Mouse (Mus musculus) ES-E14 (cell line): Measurements from ENCODE around the gene Prdm4. TPM values are rescaled to one million over a fixed set of nuclear protein-coding genes. Genes with fewer than 3 reads are reported as not detected.

ENCODE experiments used
- DNase-seq: peaks from one replicate; pipeline ENCODE4 v3.0.0-alpha.2; 2013; ENCODE audit warnings: low read depth, low spot score
- H3K27ac ChIP-seq: 2 replicates; pipeline ENCODE4 v1.5.1; 2012; ENCODE audit warnings: low read depth, mild to moderate bottlenecking, low read length, moderate library complexity, mixed read lengths; ENCODE audit not compliant: poor library complexity, insufficient read depth, severe bottlenecking
- H3K36me3 ChIP-seq: 2 replicates; pipeline ENCODE4 v1.6.1; 2012; ENCODE audit warnings: mild to moderate bottlenecking, low read length, moderate library complexity, mixed read lengths; ENCODE audit not compliant: control insufficient read depth, poor library complexity, insufficient read depth, severe bottlenecking
- H3K4me1 ChIP-seq, 2 experiments: fragments of 150-350 bp in 1 of 2; sonication (generic) in 1 of 2; 2 replicates each; pipeline ENCODE4 v1.6.1; 2012; ENCODE audit warnings: low read length in 2 of 2, mild to moderate bottlenecking in 1 of 2, mixed read lengths in 1 of 2; ENCODE audit not compliant: control insufficient read depth in 2 of 2, insufficient read depth in 2 of 2, poor library complexity in 1 of 2
- H3K4me3 ChIP-seq, 2 experiments: fragments of 150-350 bp in 1 of 2; sonication (generic) in 1 of 2; 2 replicates each; pipeline ENCODE4 v1.5.1; 2012; ENCODE audit warnings: low read length in 2 of 2, low read depth in 1 of 2, mild to moderate bottlenecking in 1 of 2, mixed read lengths in 1 of 2; ENCODE audit not compliant: insufficient read depth in 1 of 2, poor library complexity in 1 of 2, severe bottlenecking in 1 of 2
- H3K9ac ChIP-seq: 2 replicates; pipeline ENCODE4 v1.6.1; 2012; ENCODE audit warnings: low read depth, mild to moderate bottlenecking, low read length, mixed read lengths; ENCODE audit not compliant: poor library complexity, insufficient read depth, severe bottlenecking
- H3K9me3 ChIP-seq: fragments of 150-350 bp; sonication (generic); 2 replicates; pipeline ENCODE4 v1.6.1; 2012; ENCODE audit warnings: low read depth, mild to moderate bottlenecking, low read length; ENCODE audit not compliant: control insufficient read depth, insufficient read depth
- CHD2 ChIP-seq: IDR thresholded peaks from 2 replicates; pipeline ENCODE4 v1.6.1; 2014; ENCODE audit warnings: mild to moderate bottlenecking, low read depth, low read length, inconsistent platforms
- HCFC1 ChIP-seq: IDR thresholded peaks from 2 replicates; pipeline ENCODE4 v1.6.1; 2012; ENCODE audit warnings: low read length, inconsistent platforms, borderline replicate concordance; ENCODE audit not compliant: insufficient read depth
- MAFK ChIP-seq: IDR thresholded peaks from 2 replicates; pipeline ENCODE4 v1.6.1; 2014; ENCODE audit warnings: mild to moderate bottlenecking, low read depth, low read length, inconsistent platforms; ENCODE audit not compliant: insufficient read depth
- ZC3H11A ChIP-seq: IDR thresholded peaks from 2 replicates; pipeline ENCODE4 v1.6.1; 2012; ENCODE audit warnings: low read depth, mild to moderate bottlenecking, inconsistent platforms, low read length, borderline replicate concordance
- ZNF384 ChIP-seq: IDR thresholded peaks from 2 replicates; pipeline ENCODE4 v1.6.1; 2012; ENCODE audit warnings: low read depth, low read length, inconsistent platforms
- in situ Hi-C, 2 experiments: fragments of 600-800 bp; cut with MboI; formaldehyde crosslinking; loops; one replicate each; pipeline ENCODE4 v1.15.1; 2025; ENCODE audit warnings: low sequenced_read_pairs in 2 of 2, inconsistent platforms in 1 of 2; ENCODE audit not compliant: unreplicated experiment in 2 of 2
- total RNA-seq: library from RNA; depleted of rRNA; stranded (reverse); fragments of 300-350 nt; gene quantifications from 2 replicates; pipeline ENCODE4 v1.2.3, GENCODE M21; 2012

The Prdm4 gene
- total RNA-seq, 1 experiment = 35.6 TPM

GRCm38 (mm10) chr10:85957464-85957950, 40.6 kb upstream of the Prdm4 start, which contains the start of gene Rtcb:
TSS of gene Rtcb (minus strand) at chr10:85957823.
- Histone ChIP-seq H3K36me3 (peaks cover 15% of the 10 kb centered on the region), H3K9me3 (no peaks in the 10 kb centered on the region), H3K4me3 (peak within 1 kb of the TSS; percentile 89 to 91), H3K4me1 (no peaks in the 10 kb centered on the region), H3K27ac (no peak within 1 kb of the TSS), H3K9ac (peak within 1 kb of the TSS; percentile 90)
- in situ Hi-C loops = no loop called here
- DNase-seq = peak; percentile 89
- TF ChIP-seq MAFK (no peak), HCFC1 (peak; percentile 64; the same call in 1 of the 2 replicates), CHD2 (0 out of 2 replicates have a peak, but pooled peaks have one; percentile 45)

GRCm38 (mm10) chr10:85956871-85957419, 40.0 kb upstream of the Prdm4 start:
- H3K9me3 ChIP-seq = no peaks in the 10 kb centered on the region
- H3K4me1 ChIP-seq = no peaks in the 10 kb centered on the region
- H3K36me3 ChIP-seq = peaks cover 18% of the 10 kb centered on the region
- TF ChIP-seq MAFK (no peak), ZC3H11A (no peak), CHD2 (no peak), HCFC1 (no peak), ZNF384 (no peak)
- peak overlapping the region; percentile 89 to 91 for H3K4me3 ChIP-seq
- H3K27ac ChIP-seq = no peak overlapping the region
- peak overlapping the region; percentile 90 for H3K9ac ChIP-seq
- in situ Hi-C loops = no loop called here
- DNase-seq = no peak

- Histone ChIP-seq H3K4me3 (no peak overlapping the region), H3K36me3 (peaks cover 23% of the 10 kb centered on the region), H3K9ac (no peak overlapping the region), H3K27ac (no peak overlapping the region), H3K4me1 (no peaks in the 10 kb centered on the region), H3K9me3 (no peaks in the 10 kb centered on the region)
- TF ChIP-seq HCFC1 = no peak
- no peak for TF ChIP-seq ZNF384
- TF ChIP-seq MAFK = no peak
- no peak for DNase-seq
- in situ Hi-C loops = no loop called here
Measured at GRCm38 (mm10) chr10:85954429-85954828, 37.5 kb upstream of the Prdm4 start.

- Histone ChIP-seq H3K4me3 (no peak overlapping the region), H3K9me3 (no peaks in the 10 kb centered on the region), H3K9ac (no peak overlapping the region), H3K36me3 (peaks cover 30% of the 10 kb centered on the region), H3K4me1 (no peaks in the 10 kb centered on the region), H3K27ac (no peak overlapping the region; the same call in 1 of the 2 replicates)
- no peak for DNase-seq
- TF ChIP-seq ZNF384 (no peak), MAFK (no peak), ZC3H11A (no peak), CHD2 (no peak), HCFC1 (no peak)
- in situ Hi-C loops = no loop called here
Measured at GRCm38 (mm10) chr10:85953401-85953800, 36.5 kb upstream of the Prdm4 start.
